Mouse (Mus musculus): ENCODE measurements around the gene Necap2.

DNA sequence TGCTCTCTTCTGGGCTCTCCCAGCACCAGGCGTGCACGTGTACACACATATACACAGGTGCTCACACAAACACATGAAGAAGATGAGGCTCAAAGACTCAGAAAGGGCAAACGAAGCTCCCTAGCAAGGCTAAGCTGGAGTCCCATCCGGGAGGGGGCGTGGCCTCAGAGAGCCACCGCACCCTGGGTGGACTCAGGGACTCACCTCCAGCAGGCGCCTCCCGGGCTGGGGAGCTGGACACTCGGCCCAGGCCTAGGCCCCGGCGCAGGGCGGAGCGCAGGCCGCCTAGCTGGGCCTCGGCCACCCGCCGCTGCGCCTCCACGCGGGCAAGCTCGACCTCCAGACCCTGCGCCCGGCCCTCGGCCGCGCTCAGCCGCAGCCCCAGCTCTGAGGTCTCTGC, 53.2 kb downstream of the Necap2 start:
- no peak for TF ChIP-seq CTCF (IDR thresholded peaks at IDR 0.05; ENCODE audit: control insufficient read depth, insufficient read depth, insufficient replicate concordance, low read depth, low read length)
- no peak for TF ChIP-seq POLR2A (IDR thresholded peaks at IDR 0.05; ENCODE audit: control insufficient read depth, low read depth, low read length)
